Mouse (Mus musculus): ENCODE results near the gene Olfr1247. TPM values are rescaled to one million over a fixed set of nuclear protein-coding genes. Genes with fewer than 3 reads are reported as not detected.

Gene Olfr1247
- under 1 TPM; 0.11 to 0.39 TPM for polyA plus RNA-seq (2017; shearing (Covaris generic))

DNA sequence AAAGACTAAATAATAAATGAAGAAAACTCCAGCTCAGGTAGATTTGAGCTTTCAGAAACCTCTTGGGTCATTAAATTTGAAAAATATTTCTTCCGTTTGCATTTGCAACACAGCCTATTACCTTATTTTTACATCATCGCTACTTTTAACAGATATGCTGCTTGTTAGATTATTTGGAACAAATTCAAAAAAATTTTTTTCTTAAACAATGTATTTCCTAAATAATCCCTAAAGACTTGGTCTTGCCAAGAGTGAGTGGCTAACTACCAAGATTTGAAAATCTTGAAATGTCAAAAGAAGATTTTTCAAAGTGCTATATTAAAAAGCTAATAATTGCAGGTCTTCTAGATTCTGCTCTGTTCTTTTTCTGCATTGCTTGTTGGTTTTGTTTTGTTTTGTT lies at the start of gene Olfr1247:
Olfr1247 (minus strand) TSS at position 101 of the 400 bp plus-strand sequence.

DNA sequence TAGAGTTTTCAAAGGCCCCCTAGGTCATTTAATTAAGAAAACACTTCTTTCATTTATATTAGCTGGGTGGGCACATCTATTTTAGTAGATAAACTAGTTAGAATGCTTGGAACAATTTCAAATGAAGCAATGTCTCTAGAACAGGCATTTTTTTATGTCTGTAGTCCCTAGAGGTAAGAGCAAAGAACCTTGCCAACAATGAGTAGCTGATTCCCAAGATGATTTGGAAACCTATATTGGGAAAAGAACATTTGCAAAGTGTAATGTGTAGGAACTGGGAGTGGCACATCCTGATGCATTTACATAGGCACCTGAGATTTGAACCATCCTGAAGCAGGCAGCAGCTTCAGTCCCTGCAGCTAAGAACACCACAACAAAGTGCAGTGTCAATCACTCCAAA lies 47.4 kb upstream of the Olfr1247 start, which contains the start of gene Olfr1250:
Olfr1250 (minus strand) TSS at position 101 of the 400 bp plus-strand sequence.

GRCm38 (mm10) chr2:89634883-89635282 lies 21.0 kb upstream of the Olfr1247 start, which contains the start of gene Olfr1249:
TSS of gene Olfr1249 (minus strand) at chr2:89634983.

DNA sequence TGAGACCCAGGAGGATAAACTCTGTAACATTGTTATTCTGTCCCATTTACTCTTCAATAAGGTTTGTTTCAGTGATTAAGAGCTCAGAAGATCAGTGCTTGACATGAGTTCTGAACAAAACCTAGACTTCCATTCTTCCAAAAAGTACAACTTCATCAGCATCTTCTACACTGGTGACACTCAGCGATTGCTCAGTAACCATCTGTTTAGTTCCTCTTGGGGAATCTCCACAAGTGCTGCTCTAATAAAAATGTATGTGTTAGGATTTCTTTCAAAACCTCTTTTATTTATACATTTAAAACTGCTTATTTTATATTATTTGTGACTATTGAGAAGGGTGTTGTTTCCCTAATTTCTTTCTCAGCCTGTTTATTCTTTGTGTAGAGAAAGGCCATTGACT lies 4.2 kb upstream of the Olfr1247 start, which contains the start of gene Olfr1248:
Olfr1248 (minus strand) TSS at position 101 of the 400 bp plus-strand sequence.

GRCm38 (mm10) chr2:89593057-89593456 lies 20.9 kb downstream of the Olfr1247 start, which contains the start of gene Olfr1246:
TSS of gene Olfr1246 (minus strand) at chr2:89593157.

GRCm38 (mm10) chr2:89578347-89578746 lies 35.6 kb downstream of the Olfr1247 start, which contains the start of gene Olfr1245:
TSS of gene Olfr1245 (minus strand) at chr2:89578447.

Other genes starting within 250 kb of the Olfr1247 start
- gene Olfr1234, start 249.3 kb downstream of the Olfr1247 start, polyA plus RNA-seq (2017; shearing (Covaris generic)): under 1 TPM in 1 of 2 experiments, not detected in 1; 0.23 TPM
- under 1 TPM in 1 of 2 experiments, not detected in 1; 0.11 TPM for gene Olfr1238, start 204.5 kb downstream of the Olfr1247 start, polyA plus RNA-seq (2017; shearing (Covaris generic))
- not detected for gene Olfr1239, start 193.7 kb downstream of the Olfr1247 start, polyA plus RNA-seq (2017; shearing (Covaris generic))
- not detected for gene Olfr1240, start 171.1 kb downstream of the Olfr1247 start, polyA plus RNA-seq (2017; shearing (Covaris generic))
- not detected for gene Olfr1241, start 127.0 kb downstream of the Olfr1247 start, polyA plus RNA-seq (2017; shearing (Covaris generic))
- not detected for gene Olfr1242, start 115.8 kb downstream of the Olfr1247 start, polyA plus RNA-seq (2017; shearing (Covaris generic))
- not detected for gene Olfr1243, start 82.6 kb downstream of the Olfr1247 start, polyA plus RNA-seq (2017; shearing (Covaris generic))
- gene Olfr1245, start 35.7 kb downstream of the Olfr1247 start, polyA plus RNA-seq (2017; shearing (Covaris generic)): under 1 TPM; 0.14 to 0.33 TPM
- gene Olfr1246, start 21.0 kb downstream of the Olfr1247 start, polyA plus RNA-seq (2017; shearing (Covaris generic)): under 1 TPM in 1 of 2 experiments, not detected in 1; 0.88 TPM
- gene Olfr1248, start 4.1 kb upstream of the Olfr1247 start, polyA plus RNA-seq (2017; shearing (Covaris generic)): not detected
- not detected for gene Olfr1249, start 20.9 kb upstream of the Olfr1247 start, polyA plus RNA-seq (2017; shearing (Covaris generic))
- under 1 TPM in 1 of 2 experiments, not detected in 1; 0.09 TPM for gene Olfr1250, start 47.3 kb upstream of the Olfr1247 start, polyA plus RNA-seq (2017; shearing (Covaris generic))
- not detected for gene Olfr1251, start 57.8 kb upstream of the Olfr1247 start, polyA plus RNA-seq (2017; shearing (Covaris generic))
- gene Olfr1252, start 110.9 kb upstream of the Olfr1247 start, polyA plus RNA-seq (2017; shearing (Covaris generic)): not detected
- gene Olfr1253, start 143.0 kb upstream of the Olfr1247 start, polyA plus RNA-seq (2017; shearing (Covaris generic)): not detected
- gene Olfr1254, start 179.5 kb upstream of the Olfr1247 start, polyA plus RNA-seq (2017; shearing (Covaris generic)): not detected
- not detected for gene Olfr1255, start 197.9 kb upstream of the Olfr1247 start, polyA plus RNA-seq (2017; shearing (Covaris generic))
- not detected for gene Olfr1256, start 227.4 kb upstream of the Olfr1247 start, polyA plus RNA-seq (2017; shearing (Covaris generic))
- gene Olfr48, start 234.1 kb upstream of the Olfr1247 start, polyA plus RNA-seq (2017; shearing (Covaris generic)): under 1 TPM in 1 of 2 experiments, not detected in 1; 0.67 TPM